Mouse (Mus musculus): Measurements from ENCODE around the gene Psma3. TPM values are rescaled to one million over a fixed set of nuclear protein-coding genes. Genes with fewer than 3 reads are reported as not detected.

Gene Psma3
- polyA plus RNA-seq (2012; rRNA removed) = 250 and 275 TPM in 2 replicates

DNA sequence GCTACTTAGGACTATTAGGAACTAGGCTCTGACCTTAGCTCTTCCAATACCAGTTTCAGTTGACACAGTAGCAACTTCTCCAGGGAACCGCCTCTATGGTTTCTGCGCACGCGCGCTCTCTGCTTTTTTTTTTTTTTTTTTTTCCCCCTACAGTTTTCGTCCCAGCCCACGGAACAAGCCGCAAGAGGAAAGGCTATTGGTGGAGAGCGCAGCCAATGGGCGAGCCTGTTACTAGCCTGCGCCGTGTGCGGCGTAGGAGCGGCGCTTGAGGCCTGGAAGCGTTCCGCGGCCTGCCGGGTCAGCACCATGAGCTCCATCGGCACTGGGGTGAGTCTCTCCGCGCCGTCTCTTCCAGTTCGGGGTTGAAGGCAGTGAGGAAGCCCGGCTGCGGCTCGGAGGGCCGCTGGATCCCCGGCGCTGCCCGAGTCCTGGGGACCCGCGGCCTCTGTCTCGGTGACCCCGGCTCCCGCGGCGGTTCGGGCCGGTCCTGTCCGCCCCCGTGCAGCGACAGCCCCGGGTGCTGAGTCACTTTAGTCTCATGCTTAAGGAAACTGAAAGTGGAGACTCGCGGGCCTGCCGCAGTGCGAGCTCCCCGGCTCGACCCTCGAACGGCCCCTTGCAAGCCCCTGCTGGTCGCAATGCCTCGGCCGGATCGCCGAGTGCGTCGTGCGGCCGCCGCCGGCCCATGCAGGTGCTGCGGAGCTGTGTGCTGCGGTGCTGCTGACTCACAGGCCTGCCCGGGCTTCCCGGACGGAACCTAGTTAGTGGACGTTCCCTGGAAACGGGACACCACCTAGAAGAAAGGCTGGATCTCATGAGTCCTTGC, at the start of gene Psma3:
Gene Psma3 (plus strand): TSS at position 181 of the 826 bp plus-strand sequence.

DNA sequence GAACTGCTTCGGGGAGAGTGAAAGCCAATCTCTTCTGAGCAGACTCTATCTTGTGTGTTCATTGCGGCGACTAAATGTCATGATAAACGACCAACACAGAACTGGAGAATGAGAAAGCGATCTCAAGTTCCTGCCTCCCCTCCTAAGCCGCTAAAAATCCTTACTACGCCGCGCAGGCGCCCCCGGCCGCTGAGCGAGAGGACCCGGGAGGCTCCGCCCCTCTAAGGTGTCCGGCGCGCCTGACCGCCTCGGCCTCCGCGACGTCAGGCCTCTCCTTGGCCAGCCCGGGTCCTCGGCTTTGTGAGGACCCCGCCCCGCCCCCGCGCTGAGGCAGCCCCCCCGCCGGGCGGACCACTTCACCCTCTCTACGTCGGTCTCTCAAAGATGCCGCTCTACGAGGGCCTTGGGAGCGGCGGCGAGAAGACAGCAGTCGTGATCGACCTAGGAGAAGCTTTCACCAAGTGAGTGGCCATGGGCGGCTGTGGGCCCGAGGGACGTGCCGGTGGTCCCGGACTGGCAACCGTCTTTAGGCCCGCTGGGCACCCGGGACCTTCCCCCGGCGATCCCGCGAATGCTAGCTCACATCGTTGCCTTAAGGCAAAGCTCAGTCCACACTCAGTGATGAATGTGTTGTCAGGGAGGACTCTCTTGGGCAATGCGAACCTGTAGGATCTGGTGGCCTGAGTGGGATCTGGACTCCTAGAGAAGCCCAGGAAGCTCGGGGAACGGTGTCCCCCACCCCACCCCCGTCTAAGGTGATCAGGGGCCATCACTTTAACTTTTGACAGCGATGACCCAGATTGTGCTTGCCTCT, 36.6 kb upstream of the Psma3 start, which contains the start of gene Actr10:
Gene Actr10 (plus strand): TSS at position 287 of the 814 bp plus-strand sequence.

DNA sequence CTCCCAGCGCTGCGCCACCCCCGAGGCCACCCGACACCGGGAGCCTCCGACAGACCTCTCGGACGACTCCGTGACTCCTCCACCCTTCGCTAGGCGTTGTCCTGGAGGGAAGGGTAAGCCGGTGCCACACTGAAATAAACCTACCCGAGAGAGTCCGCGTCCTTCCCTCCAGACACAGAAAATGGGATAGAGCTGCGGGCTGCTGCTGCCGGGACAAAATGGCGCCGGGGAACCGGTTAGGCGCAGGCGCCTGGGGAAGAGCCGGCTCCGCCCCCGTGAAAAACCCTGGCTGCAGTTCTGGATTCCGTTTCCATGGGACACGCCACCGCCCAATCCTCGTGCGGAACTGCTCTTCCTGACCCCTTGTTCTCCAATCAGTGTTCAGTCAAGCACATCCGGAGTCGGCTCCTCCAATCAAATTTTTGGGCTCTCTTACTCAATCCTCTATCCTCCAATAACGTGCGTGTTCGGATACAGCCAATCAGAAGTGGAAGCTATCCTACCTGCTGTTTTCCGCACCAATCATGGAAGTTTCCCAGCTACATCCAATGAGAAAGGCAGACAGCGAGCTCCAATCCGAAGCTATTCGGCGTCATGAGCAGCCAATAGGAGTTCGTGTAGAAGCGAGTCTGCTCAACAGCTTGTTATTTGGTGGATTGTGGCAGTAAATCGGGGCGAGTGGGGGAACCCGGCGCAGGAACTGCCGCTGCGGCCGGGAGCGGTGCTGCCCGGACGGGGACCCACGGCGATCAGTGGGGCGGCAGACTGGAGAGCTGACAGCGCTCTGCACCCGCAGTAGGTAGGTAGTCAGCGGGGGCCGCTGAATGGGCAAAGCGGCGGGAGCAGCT, 41.2 kb downstream of the Psma3 start, which contains the start of gene Arid4a:
Gene Arid4a (plus strand): TSS at position 628 of the 848 bp plus-strand sequence.

Other genes starting within 250 kb of the Psma3 start
- 11.5 and 17.8 TPM in 2 replicates for gene Frmd6, start 149.1 kb upstream of the Psma3 start, polyA plus RNA-seq (2012; rRNA removed)
- 118 and 129 TPM in 2 replicates for gene Actr10, start 36.8 kb upstream of the Psma3 start, polyA plus RNA-seq (2012; rRNA removed)
- gene Arid4a, start 41.4 kb downstream of the Psma3 start, polyA plus RNA-seq (2012; rRNA removed) = 15.9 and 17.8 TPM in 2 replicates
- gene Tomm20l, start 136.8 kb downstream of the Psma3 start, polyA plus RNA-seq (2012; rRNA removed) = not detected in 2 replicates
- 60.8 and 60.9 TPM in 2 replicates for gene Timm9, start 162.1 kb downstream of the Psma3 start, polyA plus RNA-seq (2012; rRNA removed)
- gene 2700049A03Rik, start 162.2 kb downstream of the Psma3 start, polyA plus RNA-seq (2012; rRNA removed) = 11.2 and 13.5 TPM in 2 replicates